Mouse (Mus musculus): ENCODE data around the gene Cpsf7. TPM values are rescaled to one million over a fixed set of nuclear protein-coding genes. Genes with fewer than 3 reads are reported as not detected.

Cpsf7 gene
- total and polyA plus RNA-seq, 3 experiments: 36.2 to 183 (median 69.8) TPM

- H3K4me1 ChIP-seq (ENCODE audit: control insufficient read depth in 1 of 2, insufficient read depth in 2 of 2, low read length in 2 of 2): no peaks in the 10 kb centered on the region
These were observed 45.5 kb upstream of the Cpsf7 start for GRCm38 (mm10) chr19:10479541-10479940.

GRCm38 (mm10) chr19:10482703-10483102, 42.4 kb upstream of the Cpsf7 start, which contains the start of gene Ppp1r32:
TSS of gene Ppp1r32 (minus strand) at chr19:10482928.
- Histone ChIP-seq H3K36me3 (ENCODE audit: control insufficient read depth in 1 of 2, insufficient read depth in 2 of 2, low read length in 2 of 2) (no peaks in the 10 kb centered on the region), H3K4me3 (ENCODE audit: control insufficient read depth in 1 of 2, insufficient read depth in 1 of 2, low read depth in 2 of 2, low read length in 2 of 2) (no peak within 1 kb of the TSS), H3K9ac (ENCODE audit: control insufficient read depth, low read depth, low read length, poor library complexity, severe bottlenecking) (no peak within 1 kb of the TSS), H3K27me3 (ENCODE audit: control insufficient read depth in 1 of 2, insufficient read depth in 2 of 2, low read length in 2 of 2) (no peaks in the 10 kb centered on the region; a peak in 1 of 4 replicates), H3K79me2 (ENCODE audit: control insufficient read depth, insufficient read depth, low read length, poor library complexity) (no peaks in the 10 kb centered on the region), H3K27ac (ENCODE audit: control insufficient read depth, low read depth, low read length) (no peak within 1 kb of the TSS), H3K9me3 (replicated peaks; ENCODE audit: insufficient read depth, low read length) (no peaks in the 10 kb centered on the region), H3K4me1 (ENCODE audit: control insufficient read depth in 1 of 2, insufficient read depth in 2 of 2, low read length in 2 of 2) (no peaks in the 10 kb centered on the region)
- TF ChIP-seq NELFE (IDR thresholded peaks at IDR 0.05; ENCODE audit: low read depth, low read length): no peak
- no peak for TF ChIP-seq CHD2 (IDR thresholded peaks at IDR 0.05; ENCODE audit: low read length)
- TF ChIP-seq TAL1 (IDR thresholded peaks at IDR 0.05; ENCODE audit: low read length): no peak
- TF ChIP-seq UBTF (IDR thresholded peaks at IDR 0.05; ENCODE audit: borderline replicate concordance, insufficient read depth, low read depth, low read length): no peak
- no peak for TF ChIP-seq RCOR1 (IDR thresholded peaks at IDR 0.05; ENCODE audit: low read depth, low read length)
- TF ChIP-seq HCFC1 (IDR thresholded peaks at IDR 0.05; ENCODE audit: low read depth, low read length): no peak
- DNase-seq (ENCODE audit: low read depth, low spot score): no peak

More at GRCm38 (mm10) chr19:10479541-10479940, 45.5 kb upstream of the Cpsf7 start:
- no peaks in the 10 kb centered on the region for H3K36me3 ChIP-seq (ENCODE audit: control insufficient read depth in 1 of 2, insufficient read depth in 2 of 2, low read length in 2 of 2)
- no peaks in the 10 kb centered on the region for H3K9me3 ChIP-seq (replicated peaks; ENCODE audit: insufficient read depth, low read length)
- no peaks in the 10 kb centered on the region for H3K79me2 ChIP-seq (ENCODE audit: control insufficient read depth, insufficient read depth, low read length, poor library complexity)
- H3K9ac ChIP-seq (ENCODE audit: control insufficient read depth, low read depth, low read length, poor library complexity, severe bottlenecking): no peak overlapping the region
- TF ChIP-seq NELFE (IDR thresholded peaks at IDR 0.05; ENCODE audit: low read depth, low read length) (no peak), MYB (IDR thresholded peaks at IDR 0.05; ENCODE audit: low read depth, low read length) (no peak), ZMIZ1 (IDR thresholded peaks at IDR 0.05; ENCODE audit: low read depth, low read length) (no peak), CHD1 (IDR thresholded peaks at IDR 0.05; ENCODE audit: low read depth, low read length) (no peak), MYC (IDR thresholded peaks at IDR 0.05; ENCODE audit: low read depth, low read length) (no peak), CHD2 (IDR thresholded peaks at IDR 0.05; ENCODE audit: low read length) (no peak), POLR2AphosphoS2 (IDR thresholded peaks at IDR 0.05; ENCODE audit: low read length) (no peak), EP300 (IDR thresholded peaks at IDR 0.05; ENCODE audit: low read depth in 1 of 2, low read length in 2 of 2) (no peak), ZC3H11A (IDR thresholded peaks at IDR 0.05; ENCODE audit: low read depth, low read length) (no peak), TCF12 (IDR thresholded peaks at IDR 0.05; ENCODE audit: low read depth, low read length) (no peak), MAX (IDR thresholded peaks at IDR 0.05; ENCODE audit: low read length) (no peak), ZKSCAN1 (IDR thresholded peaks at IDR 0.05; ENCODE audit: low read depth, low read length) (no peak), UBTF (IDR thresholded peaks at IDR 0.05; ENCODE audit: borderline replicate concordance, insufficient read depth, low read depth, low read length) (no peak)
- H3K4me3 ChIP-seq (ENCODE audit: control insufficient read depth in 1 of 2, insufficient read depth in 1 of 2, low read depth in 2 of 2, low read length in 2 of 2): no peak overlapping the region
- H3K27me3 ChIP-seq (ENCODE audit: control insufficient read depth in 1 of 2, insufficient read depth in 2 of 2, low read length in 2 of 2): peaks cover 0 to 2% of the 10 kb centered on the region in 2 experiments; a peak in 2 of 4 replicates
- no peak overlapping the region for H3K27ac ChIP-seq (ENCODE audit: control insufficient read depth, low read depth, low read length)
- DNase-seq (ENCODE audit: low read depth, low spot score): no peak

Measured in MEL (cell line).